Mouse (Mus musculus): ENCODE measurements around the gene Dennd2a. TPM values are rescaled to one million over a fixed set of nuclear protein-coding genes. Genes with fewer than 3 reads are reported as not detected.
A peak's percentile ranks its signal among the peaks of the same experiment; 100 is the strongest.
"Not testable (repeated sequence)": the region's sequence is repeated elsewhere in the genome, so short reads cannot be mapped to it uniquely, and the experiment has no call there.

Dennd2a gene
- total RNA-seq, 2 experiments from 2014 or later: 0.13 to 0.15 TPM

DNA sequence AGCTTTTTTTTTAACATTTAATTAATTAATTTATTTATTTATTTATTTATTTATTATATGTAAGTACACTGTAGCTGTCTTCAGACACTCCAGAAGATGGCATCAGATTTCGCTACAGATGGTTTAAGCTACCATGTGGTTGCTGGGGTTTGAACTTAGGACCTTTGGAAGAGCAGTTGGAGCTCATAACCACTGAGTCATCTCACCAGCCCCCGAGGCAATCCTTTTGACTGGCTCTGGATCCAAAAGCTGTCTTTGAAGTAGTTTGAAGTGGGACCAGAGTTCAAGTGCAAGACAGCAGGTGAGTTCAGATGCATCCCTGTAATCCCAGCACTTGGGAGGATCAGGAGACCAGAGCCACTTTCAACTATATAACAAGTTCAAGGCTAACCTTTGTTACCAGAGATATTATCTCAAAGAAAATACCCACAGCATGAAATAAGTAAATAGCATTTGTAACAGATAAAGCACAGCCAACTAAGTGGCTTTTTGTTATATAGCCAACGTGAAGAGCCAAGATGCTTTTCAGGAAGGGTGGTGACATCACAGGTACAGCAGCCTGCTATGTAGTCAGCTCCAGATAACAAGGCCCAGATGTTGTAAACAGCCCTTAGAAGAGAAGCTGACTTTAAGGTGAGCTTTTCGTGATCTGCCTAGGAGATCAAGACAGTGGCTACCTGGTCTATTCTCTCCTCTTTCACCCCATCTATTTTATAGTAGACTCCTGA lies 130.2 kb downstream of the Dennd2a start:
- ATAC-seq (replicated peaks; ENCODE audit: poor library complexity, severe bottlenecking): no peak

GRCm38 (mm10) chr6:39426725-39427124 lies 130.9 kb downstream of the Dennd2a start:
- ATAC-seq (replicated peaks; ENCODE audit: poor library complexity, severe bottlenecking): no peak

DNA sequence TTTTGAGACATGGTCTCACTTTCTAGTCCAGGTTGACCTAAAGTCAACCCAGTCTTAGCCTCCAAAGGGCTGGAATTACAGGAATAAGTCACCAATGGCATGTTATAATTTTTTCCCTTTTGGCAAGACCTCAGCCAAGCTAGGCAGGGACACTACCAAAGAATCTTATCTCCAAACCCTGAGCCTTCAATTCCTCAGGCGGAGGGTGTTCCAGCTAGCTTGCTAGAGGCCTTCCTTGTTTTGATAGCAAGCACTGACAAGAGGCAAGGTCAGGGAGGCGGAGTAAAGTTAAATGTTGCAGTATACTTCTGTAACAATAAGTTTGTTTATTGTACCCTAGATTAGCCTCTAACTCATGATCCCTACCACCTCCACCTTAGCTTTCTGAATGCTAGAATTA lies 132.5 kb downstream of the Dennd2a start:
- ATAC-seq (replicated peaks; ENCODE audit: poor library complexity, severe bottlenecking): no peak

GRCm38 (mm10) chr6:39423686-39424085 lies 134.0 kb downstream of the Dennd2a start:
- ATAC-seq (replicated peaks; ENCODE audit: poor library complexity, severe bottlenecking): no peak

GRCm38 (mm10) chr6:39423130-39423551 lies 134.5 kb downstream of the Dennd2a start:
- ATAC-seq (replicated peaks; ENCODE audit: poor library complexity, severe bottlenecking): no peak

DNA sequence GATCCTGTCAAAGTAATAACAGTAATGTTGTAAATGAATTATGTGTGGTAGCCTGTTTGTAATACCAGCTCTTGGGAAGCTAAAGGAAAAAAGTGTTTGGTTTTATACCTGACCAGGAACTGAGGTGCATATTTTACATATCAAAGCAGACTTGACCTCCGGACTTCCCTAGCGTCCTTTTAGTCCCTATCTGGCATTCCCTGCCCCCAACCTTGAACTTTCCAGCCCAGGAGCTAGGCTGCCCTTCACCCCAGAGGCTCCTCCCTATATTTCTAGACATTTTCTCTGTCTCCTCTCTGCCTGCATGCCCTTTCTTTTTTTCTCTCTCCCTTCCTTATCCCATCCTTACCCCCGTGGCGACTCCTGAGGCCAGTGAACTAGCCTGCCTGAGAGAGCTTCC lies 136.8 kb downstream of the Dennd2a start:
- ATAC-seq (replicated peaks; ENCODE audit: poor library complexity, severe bottlenecking): no peak

DNA sequence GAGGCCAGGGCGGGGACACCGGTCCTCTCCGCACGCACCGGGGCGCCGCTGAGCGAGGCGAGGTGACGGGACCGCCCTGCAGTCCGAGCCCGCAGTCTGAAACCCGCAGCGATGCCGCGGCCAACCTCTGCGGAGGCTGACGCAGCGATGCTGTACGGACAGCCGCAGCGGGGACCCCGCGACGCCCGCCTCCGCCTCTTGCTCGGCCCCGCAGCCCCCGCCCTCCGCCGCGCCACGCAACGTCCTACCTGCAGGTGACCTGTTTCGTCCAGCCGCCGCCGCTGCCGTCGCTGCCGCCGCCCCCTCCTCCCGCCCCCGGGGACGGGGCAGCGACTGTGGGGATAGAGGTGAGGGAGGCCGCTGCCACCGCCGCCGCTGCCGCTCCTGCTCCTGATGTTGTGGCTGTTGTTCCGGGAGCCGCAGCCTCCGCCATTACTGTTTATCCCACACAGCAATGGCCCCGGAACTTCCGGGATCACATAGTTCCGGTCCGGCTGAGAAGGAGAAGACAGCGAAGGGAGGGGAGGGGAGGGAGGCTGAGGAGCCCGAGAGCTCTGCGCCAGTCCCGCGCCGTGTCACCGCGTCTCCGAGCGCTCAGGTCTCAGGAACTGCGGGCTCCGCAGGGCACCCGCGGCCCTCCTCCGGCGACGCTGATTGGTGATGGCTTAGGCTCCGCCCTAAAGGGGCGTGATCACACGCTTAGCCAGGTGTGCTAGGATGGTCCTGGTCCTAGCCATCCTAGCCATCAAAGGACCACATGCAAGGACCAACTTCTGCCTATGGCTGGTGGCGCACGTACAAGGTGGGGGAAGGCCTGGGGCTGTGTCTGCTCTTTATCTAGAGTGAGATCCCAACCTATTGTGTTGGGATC lies 137.6 kb downstream of the Dennd2a start, which contains the start of gene Mkrn1:
TSS of gene Mkrn1 (minus strand) at position 612 of the 871 bp plus-strand sequence.
- peak; percentile 82 for ATAC-seq (replicated peaks; ENCODE audit: poor library complexity, severe bottlenecking)

DNA sequence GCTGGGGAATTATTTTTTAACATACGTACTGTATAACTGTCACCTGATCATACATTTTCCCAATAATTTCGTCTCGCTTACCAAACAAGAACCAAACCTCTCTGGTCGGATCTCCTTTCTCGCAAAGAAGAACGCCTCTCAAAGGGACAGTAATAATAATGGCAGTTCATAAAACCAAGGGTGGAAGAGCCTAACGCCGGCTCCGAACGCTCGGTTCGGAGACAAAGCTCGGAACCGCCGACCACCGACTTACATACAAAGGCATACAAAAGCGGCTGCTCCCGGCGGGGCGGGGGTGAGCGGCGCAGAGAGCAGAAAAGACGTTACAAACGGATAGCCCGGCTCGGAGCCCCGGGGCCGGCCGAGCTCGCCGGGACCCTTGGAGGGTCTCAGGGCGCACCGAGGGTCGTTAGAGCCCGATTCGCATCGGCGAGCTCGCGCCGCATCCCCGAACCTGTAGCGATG lies 138.2 kb downstream of the Dennd2a start:
- peak; percentile 2; the same call in 1 of the 2 replicates for ATAC-seq (replicated peaks; ENCODE audit: poor library complexity, severe bottlenecking)

GRCm38 (mm10) chr6:39416654-39417053 lies 141.0 kb downstream of the Dennd2a start:
- not testable (repeated sequence) for ATAC-seq (replicated peaks; ENCODE audit: poor library complexity, severe bottlenecking)

- ATAC-seq (replicated peaks; ENCODE audit: poor library complexity, severe bottlenecking): peak; percentile 34
Observed at GRCm38 (mm10) chr6:39415762-39416161, 141.9 kb downstream of the Dennd2a start.

DNA sequence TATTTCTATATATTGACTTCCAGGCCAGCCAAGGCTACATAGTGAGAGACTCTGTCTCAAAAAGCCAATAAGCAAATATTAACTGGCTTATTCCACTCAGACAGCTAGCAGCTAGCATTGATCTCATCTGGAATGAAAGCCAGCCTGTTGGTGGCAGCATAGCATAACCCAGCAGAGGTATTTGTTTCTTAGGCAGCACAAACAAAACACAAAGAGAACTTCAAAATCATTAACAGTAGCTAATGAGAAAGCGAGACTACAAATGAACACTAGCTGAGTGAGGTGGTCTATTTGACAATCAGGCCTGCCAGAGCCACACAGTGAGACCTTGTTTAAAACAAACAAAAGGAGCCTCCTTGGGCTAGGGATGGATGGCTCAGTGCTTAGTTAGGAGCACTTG lies 143.6 kb downstream of the Dennd2a start:
- no peak for ATAC-seq (replicated peaks; ENCODE audit: poor library complexity, severe bottlenecking)

Other genes starting within 250 kb of the Dennd2a start
- gene Slc37a3, start 180.2 kb downstream of the Dennd2a start, total RNA-seq (2014; fragmentation: Nextera tagmentation): 0.88 TPM in 1 of 2 replicates, not detected in the other
- gene Slc37a3, start 180.2 kb downstream of the Dennd2a start, total RNA-seq (2017): 0.26 and 0.41 TPM in 2 replicates
- 1.4 TPM in 1 of 2 replicates, not detected in the other for gene Rab19, start 176.7 kb downstream of the Dennd2a start, total RNA-seq (2014; fragmentation: Nextera tagmentation)
- 0.26 TPM in 1 of 2 replicates, not detected in the other for gene Rab19, start 176.7 kb downstream of the Dennd2a start, total RNA-seq (2017)
- gene Mkrn1, start 137.4 kb downstream of the Dennd2a start, total RNA-seq (2014; fragmentation: Nextera tagmentation): 35.5 and 43.6 TPM in 2 replicates
- 27.1 and 32.9 TPM in 2 replicates for gene Mkrn1, start 137.4 kb downstream of the Dennd2a start, total RNA-seq (2017)
- gene Adck2, start 16.0 kb upstream of the Dennd2a start, total RNA-seq (2014; fragmentation: Nextera tagmentation): 9.7 and 16.2 TPM in 2 replicates
- 3.8 and 11.6 TPM in 2 replicates for gene Adck2, start 16.0 kb upstream of the Dennd2a start, total RNA-seq (2017)
- gene Gm42420, start 27.9 kb upstream of the Dennd2a start, total RNA-seq (2014; fragmentation: Nextera tagmentation): 2.4 and 4.0 TPM in 2 replicates
- 0.90 and 1.4 TPM in 2 replicates for gene Gm42420, start 27.9 kb upstream of the Dennd2a start, total RNA-seq (2017)
- 165 and 172 TPM in 2 replicates for gene Ndufb2, start 34.7 kb upstream of the Dennd2a start, total RNA-seq (2014; fragmentation: Nextera tagmentation)
- 93.4 and 107 TPM in 2 replicates for gene Ndufb2, start 34.7 kb upstream of the Dennd2a start, total RNA-seq (2017)
- 25.1 and 29.1 TPM in 2 replicates for gene Braf, start 167.6 kb upstream of the Dennd2a start, total RNA-seq (2014; fragmentation: Nextera tagmentation)
- 24.1 and 28.7 TPM in 2 replicates for gene Braf, start 167.6 kb upstream of the Dennd2a start, total RNA-seq (2017)

Measured in granulocyte monocyte progenitor cell, adult 5-6 weeks (primary cell).